Mouse (Mus musculus) heart, postnatal 36 days (tissue): ENCODE measurements around the gene Gpr137. TPM values are rescaled to one million over a fixed set of nuclear protein-coding genes. Genes with fewer than 3 reads are reported as not detected.

Experiments used
- DNase-seq, 2 experiments: peaks; one replicate each; pipeline ENCODE4 v3.0.0; 2021 to 2022
- intact Hi-C: fragments of 180-260 bp; cut with DNase I; formaldehyde crosslinking; loops from one replicate; pipeline ENCODE4 v1.15.1; 2025
- total RNA-seq, 2 experiments: library from RNA; stranded (reverse); gene quantifications; 2 replicates each; pipeline ENCODE4 v1.2.3; 2021

The Gpr137 gene
- total RNA-seq, 2 experiments from 2014 or later = 37.3 to 39.1 TPM

GRCm38 (mm10) chr19:6974211-6975205, 32.2 kb upstream of the Gpr137 start, which contains the start of gene Ppp1r14b:
Ppp1r14b (plus strand) TSS chr19:6974968.
- intact Hi-C loops = loop anchor here (5.0 kb wide), 1 partner anchor 48 kb away; no protein-coding TSS in a partner anchor

GRCm38 (mm10) chr19:6973581-6974190, 31.4 kb upstream of the Gpr137 start:
- intact Hi-C loops = no loop called here
- no peak for DNase-seq

More at GRCm38 (mm10) chr19:6974211-6975205, 32.2 kb upstream of the Gpr137 start, which contains the start of gene Ppp1r14b:
- peak; percentile 75 to 84 for DNase-seq

DNA sequence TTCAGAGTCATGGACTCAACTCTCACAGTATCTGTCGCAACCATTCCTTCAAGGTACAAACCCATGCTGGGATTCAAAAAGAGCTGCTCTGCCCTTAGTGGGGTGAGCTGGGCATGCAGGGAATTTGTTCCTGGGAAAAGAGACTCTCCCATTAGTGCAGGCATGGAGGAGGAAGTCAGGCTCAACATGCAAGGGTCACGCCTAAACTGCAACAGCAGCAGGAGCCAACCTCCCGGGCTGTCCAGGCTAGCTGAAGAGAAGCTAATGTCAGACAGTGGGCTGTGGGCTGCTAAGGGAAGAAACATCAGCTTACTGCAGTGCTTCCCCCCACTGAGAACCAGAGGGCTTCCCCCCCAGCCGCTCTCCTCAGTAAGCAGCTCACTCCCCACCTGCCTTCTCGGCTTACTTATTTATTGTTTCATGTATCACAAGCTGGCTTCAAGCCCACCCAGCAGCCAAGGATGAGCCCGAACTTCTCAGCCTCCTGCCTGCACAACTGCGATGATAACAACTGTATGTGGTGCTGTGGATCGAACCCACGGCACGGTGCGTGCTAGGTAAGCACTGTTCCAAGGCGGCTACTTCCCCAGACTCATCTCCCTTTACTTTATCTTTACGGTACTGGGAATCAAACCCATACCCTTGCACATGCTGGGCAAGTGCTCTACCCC, 30.1 kb upstream of the Gpr137 start:
- intact Hi-C loops = no loop called here
- DNase-seq = no peak

GRCm38 (mm10) chr19:6971644-6972043, 29.4 kb upstream of the Gpr137 start:
- no peak for DNase-seq
- intact Hi-C loops = no loop called here

DNA sequence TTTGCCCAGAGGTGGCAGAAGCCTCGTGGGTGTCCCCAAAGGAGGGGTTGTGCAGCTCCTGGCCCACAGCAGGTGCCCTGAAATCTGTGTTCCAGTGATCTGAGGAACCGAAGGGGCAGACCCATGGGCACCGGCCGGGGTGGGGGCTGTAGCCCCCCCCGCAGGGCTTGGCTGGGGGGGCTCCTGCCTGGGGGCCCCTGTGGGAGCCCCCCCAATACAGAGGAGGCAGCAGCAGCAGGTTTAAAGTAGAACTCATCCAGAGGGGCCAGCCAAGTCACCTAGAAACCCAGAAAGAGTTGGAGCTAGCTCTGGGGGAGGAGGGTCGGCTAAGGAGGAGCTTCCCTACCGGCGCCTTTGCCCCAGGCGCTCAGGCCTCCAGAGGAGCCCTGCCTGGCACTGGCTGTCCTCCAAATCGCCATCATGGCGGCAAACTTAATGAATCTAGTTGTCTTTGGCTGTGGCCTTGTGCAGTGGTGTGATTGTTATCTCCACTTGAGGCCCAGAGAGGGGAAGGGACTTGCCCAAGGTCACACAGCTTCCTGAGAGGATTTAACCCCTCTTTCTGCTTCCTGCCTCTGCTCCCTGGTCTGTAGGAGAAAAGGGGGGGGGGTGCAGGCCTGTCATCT, 28.3 kb upstream of the Gpr137 start:
- intact Hi-C loops = no loop called here
- no peak for DNase-seq

- DNase-seq = peak; percentile 84 to 85
- intact Hi-C loops = loop anchor here (1.0 kb wide), 2 partner anchors 17 to 46 kb away; no protein-coding TSS in a partner anchor
These were observed 27.5 kb upstream of the Gpr137 start for GRCm38 (mm10) chr19:6969665-6970381.

GRCm38 (mm10) chr19:6969291-6969664, 27.0 kb upstream of the Gpr137 start:
- intact Hi-C loops = loop anchor here (1.0 kb wide), 2 partner anchors 16 to 45 kb away; no protein-coding TSS in a partner anchor
- no peak for DNase-seq

DNA sequence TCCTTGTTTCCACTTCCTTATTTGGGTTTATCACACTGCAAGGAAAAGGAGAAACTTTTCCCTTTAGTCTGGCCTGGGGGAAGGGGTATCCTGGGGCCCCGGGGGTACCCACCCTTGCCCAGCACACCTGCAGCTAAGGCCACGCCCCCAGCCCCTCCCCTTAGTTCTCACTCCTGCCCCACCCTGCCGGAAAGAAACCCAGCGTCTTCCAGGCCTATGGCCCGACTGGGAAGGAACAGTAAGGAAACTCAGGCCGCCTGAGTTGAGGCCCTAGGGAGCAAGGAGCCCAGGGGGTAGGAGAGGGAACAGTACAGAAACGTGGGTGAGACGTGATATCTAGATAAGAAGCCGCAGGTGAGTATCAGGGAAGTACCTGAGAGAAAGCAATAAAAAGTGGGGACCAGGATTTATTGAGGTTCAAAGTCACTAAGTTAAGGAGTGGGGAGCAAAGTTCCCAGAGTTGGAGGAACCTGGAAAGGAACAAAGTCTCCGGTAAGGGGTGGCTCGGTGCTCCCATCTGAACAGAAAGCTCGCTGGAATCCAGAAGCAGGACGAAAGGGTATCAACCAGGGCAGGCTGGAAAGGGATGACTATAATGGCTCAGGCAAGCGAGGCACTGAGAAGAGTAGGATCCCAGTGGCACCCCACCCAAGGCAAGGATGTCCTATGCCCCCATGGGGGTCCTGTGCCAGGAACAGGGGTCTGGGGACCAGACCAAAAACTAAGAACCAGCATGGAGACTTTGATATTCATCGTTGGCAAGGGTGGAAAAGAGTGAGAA, 26.4 kb upstream of the Gpr137 start:
- DNase-seq = no peak
- intact Hi-C loops = loop anchor here (1.0 kb wide), 2 partner anchors 15 to 44 kb away; no protein-coding TSS in a partner anchor

- intact Hi-C loops = no loop called here
- no peak for DNase-seq
These were observed 14.2 kb upstream of the Gpr137 start for GRCm38 (mm10) chr19:6956461-6956860.

GRCm38 (mm10) chr19:6955424-6955823, 13.1 kb upstream of the Gpr137 start:
- DNase-seq = no peak
- intact Hi-C loops = no loop called here

GRCm38 (mm10) chr19:6954046-6954445, 11.8 kb upstream of the Gpr137 start:
- DNase-seq = no peak
- intact Hi-C loops = no loop called here

DNA sequence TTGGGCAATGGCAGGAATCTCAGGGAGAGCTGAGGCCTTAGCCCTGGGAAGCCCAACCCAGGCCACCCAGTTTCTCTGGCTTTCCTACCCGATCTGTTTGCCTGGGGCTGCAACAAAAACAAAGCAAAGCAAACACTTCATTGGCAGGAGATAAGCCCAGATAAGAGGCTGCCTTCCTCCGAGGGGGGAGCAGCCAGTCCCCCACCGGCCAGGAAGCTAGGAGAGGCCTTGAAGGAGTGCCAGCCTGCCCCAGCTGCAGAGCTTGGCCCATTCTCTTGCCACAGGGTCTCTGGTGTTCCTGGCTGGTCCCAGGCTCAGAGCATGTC, 10.4 kb upstream of the Gpr137 start:
- intact Hi-C loops = loop anchor here (1.0 kb wide), 1 partner anchor 17 kb away; no protein-coding TSS in a partner anchor
- DNase-seq = peak; percentile 56 to 60

GRCm38 (mm10) chr19:6951994-6952711, 9.9 kb upstream of the Gpr137 start:
- peak; percentile 84 to 86 for DNase-seq
- intact Hi-C loops = no loop called here

DNA sequence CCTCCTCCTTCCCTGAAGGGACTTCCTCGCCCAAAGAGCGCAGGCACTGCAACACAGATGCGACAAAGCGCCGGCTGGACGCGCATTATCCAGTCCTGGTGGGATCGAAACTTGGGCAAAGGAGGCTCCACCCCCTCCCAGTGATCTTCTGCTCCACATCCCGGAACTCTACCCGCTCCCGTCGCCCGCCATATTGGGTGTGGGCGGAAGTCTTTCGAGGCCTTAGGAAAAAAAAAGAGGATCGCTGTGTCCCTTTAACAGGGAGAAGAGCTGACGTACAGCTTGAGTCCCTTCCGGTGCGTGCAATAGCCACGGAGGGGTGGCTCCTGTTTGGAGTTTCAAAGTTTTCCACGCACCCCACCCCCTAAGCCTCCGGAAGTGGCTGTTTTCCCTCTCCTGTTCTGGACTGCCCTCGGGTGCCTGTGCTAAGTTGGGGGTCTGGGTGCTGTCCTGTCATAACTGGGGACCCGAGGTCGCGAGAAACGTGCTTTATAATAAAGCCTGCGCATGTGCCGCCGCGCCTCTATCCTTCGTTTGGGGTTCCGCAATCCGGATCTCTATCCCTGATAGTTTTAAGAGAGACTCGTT, 9.2 kb upstream of the Gpr137 start:
- peak; percentile 94 for DNase-seq
- intact Hi-C loops = no loop called here

GRCm38 (mm10) chr19:6950613-6951153, 8.4 kb upstream of the Gpr137 start:
- intact Hi-C loops = loop anchor here (1.0 kb wide), 1 partner anchor 8 kb away; the partner anchor contains the start of gene Gpr137
- DNase-seq = peak; percentile 52 to 65

DNA sequence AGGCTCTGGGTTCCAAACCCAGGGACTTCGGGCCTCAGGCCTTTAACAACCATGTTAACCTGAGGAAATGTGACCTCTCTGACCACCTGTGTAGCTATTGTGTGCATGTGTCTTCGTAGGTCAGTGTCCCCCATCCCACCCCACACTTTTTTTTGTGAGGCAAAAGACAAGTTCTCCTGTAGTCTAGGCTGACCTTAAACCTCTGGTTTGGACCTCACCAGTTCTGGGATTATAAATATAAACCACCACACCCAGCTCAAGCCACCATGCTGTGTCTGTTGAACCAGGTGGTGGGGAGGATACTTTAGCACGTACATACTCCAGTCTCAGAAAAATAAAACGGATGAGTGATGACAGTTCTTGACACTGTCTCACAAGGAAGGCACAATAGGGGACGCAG, 7.7 kb upstream of the Gpr137 start:
- no peak for DNase-seq
- intact Hi-C loops = loop anchor here (1.0 kb wide), 1 partner anchor 8 kb away; the partner anchor contains the start of gene Gpr137

GRCm38 (mm10) chr19:6949532-6949931, 7.3 kb upstream of the Gpr137 start:
- intact Hi-C loops = no loop called here
- no peak for DNase-seq
